Mouse (Mus musculus) midbrain, embryonic 16.5 days (tissue): ENCODE measurements around the gene Ppdpf. TPM values are rescaled to one million over a fixed set of nuclear protein-coding genes. Genes with fewer than 3 reads are reported as not detected.

Source experiments
- ATAC-seq: fragments of 200-750 bp; cut with Nextera tagmentation; 2 replicates; pipeline ENCODE4 v1.8.0; 2017; ENCODE audit warnings: moderate TSS enrichment
- H3K27ac ChIP-seq: fragments of 300-500 bp; sonication (generic); 2 replicates; pipeline ENCODE4 v1.5.1; 2014; ENCODE audit warnings: mild to moderate bottlenecking, low read length, mixed read lengths
- H3K27me3 ChIP-seq: fragments of 300-500 bp; sonication (generic); 2 replicates; pipeline ENCODE4 v1.6.1; 2014; ENCODE audit warnings: low read depth, low read length, mixed read lengths; ENCODE audit not compliant: control insufficient read depth, insufficient read depth
- H3K36me3 ChIP-seq: fragments of 300-500 bp; sonication (generic); 2 replicates; pipeline ENCODE4 v1.6.1; 2014; ENCODE audit warnings: mild to moderate bottlenecking, low read length, moderate library complexity, mixed read lengths; ENCODE audit not compliant: control insufficient read depth, insufficient read depth
- H3K4me1 ChIP-seq: fragments of 300-500 bp; sonication (generic); 2 replicates; pipeline ENCODE4 v1.6.1; 2014; ENCODE audit warnings: mild to moderate bottlenecking, low read length, mixed read lengths; ENCODE audit not compliant: control insufficient read depth, insufficient read depth
- H3K4me2 ChIP-seq: fragments of 300-500 bp; sonication (generic); 2 replicates; pipeline ENCODE4 v1.6.1; 2014; ENCODE audit warnings: mild to moderate bottlenecking, low read length, mixed read lengths
- H3K4me3 ChIP-seq: fragments of 300-500 bp; sonication (generic); 2 replicates; pipeline ENCODE4 v1.5.1; 2014; ENCODE audit warnings: low read depth, mild to moderate bottlenecking, low read length, moderate library complexity, mixed read lengths
- H3K9ac ChIP-seq: fragments of 300-500 bp; sonication (generic); 2 replicates; pipeline ENCODE4 v1.6.1; 2014; ENCODE audit warnings: low read depth, low read length, mixed read lengths
- H3K9me3 ChIP-seq: fragments of 300-500 bp; sonication (generic); replicated peaks from 2 replicates; pipeline ENCODE4 v1.6.1; 2014; ENCODE audit warnings: mild to moderate bottlenecking, low read length, mixed read lengths; ENCODE audit not compliant: control insufficient read depth, poor library complexity, severe bottlenecking
- WGBS: fragments of 180-500 bp; shearing (Covaris S2); extraction: QIAGEN DNeasy Blood & Tissue Kit; methylation state at CpG from one replicate; pipeline ENCODE4 v1.1.7; 2014; 5-methylcytosine and 5-hydroxymethylcytosine counted together
- polyA plus RNA-seq: library from polyadenylated mRNA; unstranded; fragments of >200 nt; fragmentation: Nextera tagmentation; extraction: Ambion mirVana; gene quantifications from 2 replicates; pipeline ENCODE4 v1.2.1, GENCODE M21; 2015

Gene Ppdpf
- polyA plus RNA-seq, 1 experiment from 2014 or later: 407 TPM

- Histone ChIP-seq H3K4me3 (no peak overlapping the region), H3K4me1 (peaks cover 47% of the 10 kb centered on the region), H3K9me3 (no peaks in the 10 kb centered on the region), H3K9ac (no peak overlapping the region), H3K27ac (peak overlapping the region; percentile 91), H3K27me3 (no peaks in the 10 kb centered on the region), H3K4me2 (peak overlapping the region; percentile 78), H3K36me3 (peaks cover 8% of the 10 kb centered on the region)
- ATAC-seq: no peak
- 81% methylated on average over 6 of the region's 6 CpGs for WGBS
Measured at GRCm38 (mm10) chr2:181157716-181158302, 29.2 kb upstream of the Ppdpf start.

- no peak overlapping the region for H3K4me2 ChIP-seq
- H3K27ac ChIP-seq: peak overlapping the region; percentile 84
- peaks cover 47% of the 10 kb centered on the region for H3K4me1 ChIP-seq
- no peaks in the 10 kb centered on the region for H3K9me3 ChIP-seq
- H3K9ac ChIP-seq: no peak overlapping the region
- H3K4me3 ChIP-seq: no peak overlapping the region
- no peak for ATAC-seq
- H3K36me3 ChIP-seq: peaks cover 2% of the 10 kb centered on the region; the same call in 1 of the 2 replicates
- 94% methylated on average over 2 of the region's 2 CpGs for WGBS
- no peaks in the 10 kb centered on the region for H3K27me3 ChIP-seq
Measured at GRCm38 (mm10) chr2:181158471-181158870, 28.6 kb upstream of the Ppdpf start.

GRCm38 (mm10) chr2:181159091-181159514 lies 27.9 kb upstream of the Ppdpf start:
- peak; percentile 21; the same call in 1 of the 2 replicates for ATAC-seq
- no peak overlapping the region for H3K4me3 ChIP-seq
- H3K4me1 ChIP-seq: peaks cover 47% of the 10 kb centered on the region
- H3K9ac ChIP-seq: no peak overlapping the region
- peak overlapping the region; percentile 36 for H3K4me2 ChIP-seq
- peak overlapping the region; percentile 84 for H3K27ac ChIP-seq
- H3K27me3 ChIP-seq: no peaks in the 10 kb centered on the region
- no peaks in the 10 kb centered on the region for H3K9me3 ChIP-seq
- WGBS: 50% methylated on average over 7 of the region's 7 CpGs
- no peaks in the 10 kb centered on the region for H3K36me3 ChIP-seq

GRCm38 (mm10) chr2:181159771-181160170 lies 27.3 kb upstream of the Ppdpf start:
- WGBS: 0% methylated on average over 2 of the region's 2 CpGs
- ATAC-seq: peak; percentile 81

GRCm38 (mm10) chr2:181160821-181161220 lies 26.2 kb upstream of the Ppdpf start:
- H3K4me1 ChIP-seq: peaks cover 30% of the 10 kb centered on the region
- no peak overlapping the region for H3K27ac ChIP-seq
- no peak overlapping the region for H3K9ac ChIP-seq
- no peaks in the 10 kb centered on the region for H3K36me3 ChIP-seq
- no peaks in the 10 kb centered on the region for H3K27me3 ChIP-seq
- WGBS: 73% methylated on average over 4 of the region's 4 CpGs
- no peak for ATAC-seq
- H3K9me3 ChIP-seq: no peaks in the 10 kb centered on the region
- no peak overlapping the region for H3K4me2 ChIP-seq
- H3K4me3 ChIP-seq: no peak overlapping the region

More at GRCm38 (mm10) chr2:181159771-181160170, 27.3 kb upstream of the Ppdpf start:
- Histone ChIP-seq H3K9ac (peak overlapping the region; percentile 23), H3K27me3 (no peaks in the 10 kb centered on the region), H3K4me3 (no peak overlapping the region), H3K4me2 (peak overlapping the region; percentile 36), H3K36me3 (no peaks in the 10 kb centered on the region), H3K27ac (peak overlapping the region; percentile 84), H3K9me3 (no peaks in the 10 kb centered on the region), H3K4me1 (peaks cover 41% of the 10 kb centered on the region)

DNA sequence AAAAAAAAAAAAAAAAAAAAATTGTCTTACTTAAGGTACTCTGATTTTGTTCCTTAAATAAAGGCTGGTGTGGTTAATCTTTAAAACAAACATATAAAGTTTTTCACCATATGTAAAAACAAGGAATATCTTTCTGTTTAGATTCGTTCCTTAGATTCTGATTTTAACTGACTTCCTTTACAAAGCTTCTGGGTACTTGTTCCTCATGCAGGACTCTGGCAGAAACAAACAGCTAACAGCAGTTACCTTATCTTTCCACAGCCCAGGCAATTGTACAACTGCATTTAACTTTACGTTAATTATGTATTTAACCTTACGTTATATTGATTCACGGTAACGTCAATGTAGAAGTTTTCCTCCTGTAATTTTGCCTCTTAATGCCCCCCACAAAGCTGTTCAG lies 20.6 kb upstream of the Ppdpf start:
- Histone ChIP-seq H3K36me3 (no peaks in the 10 kb centered on the region), H3K4me1 (no peaks in the 10 kb centered on the region), H3K27ac (no peak overlapping the region), H3K4me3 (no peak overlapping the region), H3K4me2 (no peak overlapping the region), H3K27me3 (no peaks in the 10 kb centered on the region), H3K9ac (no peak overlapping the region), H3K9me3 (no peaks in the 10 kb centered on the region)
- no peak for ATAC-seq
- WGBS: 85% methylated on average over 5 of the region's 5 CpGs

GRCm38 (mm10) chr2:181174646-181175045 lies 12.4 kb upstream of the Ppdpf start:
- no peak overlapping the region for H3K4me2 ChIP-seq
- H3K4me3 ChIP-seq: no peak overlapping the region
- 92% methylated on average over 3 of the region's 3 CpGs for WGBS
- no peaks in the 10 kb centered on the region for H3K9me3 ChIP-seq
- no peak overlapping the region for H3K9ac ChIP-seq
- no peaks in the 10 kb centered on the region for H3K36me3 ChIP-seq
- H3K4me1 ChIP-seq: no peaks in the 10 kb centered on the region
- no peak for ATAC-seq
- no peak overlapping the region for H3K27ac ChIP-seq
- H3K27me3 ChIP-seq: no peaks in the 10 kb centered on the region

GRCm38 (mm10) chr2:181178015-181178414 lies 9.0 kb upstream of the Ppdpf start:
- no peak overlapping the region for H3K27ac ChIP-seq
- no peak overlapping the region for H3K9ac ChIP-seq
- H3K4me3 ChIP-seq: no peak overlapping the region
- WGBS: 78% methylated on average over 3 of the region's 3 CpGs
- H3K9me3 ChIP-seq: no peaks in the 10 kb centered on the region
- no peaks in the 10 kb centered on the region for H3K36me3 ChIP-seq
- no peak for ATAC-seq
- no peaks in the 10 kb centered on the region for H3K4me1 ChIP-seq
- H3K27me3 ChIP-seq: no peaks in the 10 kb centered on the region
- no peak overlapping the region for H3K4me2 ChIP-seq

- Histone ChIP-seq H3K27me3 (no peaks in the 10 kb centered on the region), H3K4me3 (no peak overlapping the region)
- 86% methylated on average over 5 of the region's 5 CpGs for WGBS
Measured at GRCm38 (mm10) chr2:181178471-181178870, 8.6 kb upstream of the Ppdpf start.

More at GRCm38 (mm10) chr2:181178471-181178870, 8.6 kb upstream of the Ppdpf start:
- no peak for ATAC-seq
- H3K4me2 ChIP-seq: no peak overlapping the region
- H3K27ac ChIP-seq: no peak overlapping the region
- no peaks in the 10 kb centered on the region for H3K9me3 ChIP-seq
- no peaks in the 10 kb centered on the region for H3K4me1 ChIP-seq
- no peak overlapping the region for H3K9ac ChIP-seq
- H3K36me3 ChIP-seq: no peaks in the 10 kb centered on the region
